Mouse (Mus musculus) limb, embryonic 11.5 days (tissue): ENCODE measurements at regions not wholly inside any gene's neighbourhood (a gene's known extent, or its start where the extent isn't known, plus 50 kb on each side); places are given as distances from the start of the nearest gene placed in this dataset.

Source experiments
- ATAC-seq: fragments of 200-750 bp; cut with Nextera tagmentation; 2 replicates; pipeline ENCODE4 v1.8.0; 2017; ENCODE audit warnings: low read depth; ENCODE audit not compliant: insufficient number of reproducible peaks, low FRiP score, low TSS enrichment
- DNase-seq: peaks from one replicate; pipeline ENCODE4 v3.0.0-alpha.2; 2015; ENCODE audit warnings: low spot score
- H3K27ac ChIP-seq: fragments of 300-500 bp; sonication (generic); replicated peaks from 2 replicates; pipeline ENCODE4 v1.5.1; 2014; ENCODE audit warnings: low read depth, mild to moderate bottlenecking, low read length
- H3K27me3 ChIP-seq: fragments of 300-500 bp; sonication (generic); 2 replicates; pipeline ENCODE4 v1.6.1; 2014; ENCODE audit warnings: mild to moderate bottlenecking, low read length, mixed read lengths; ENCODE audit not compliant: control insufficient read depth, insufficient read depth
- H3K36me3 ChIP-seq: fragments of 300-500 bp; sonication (generic); 2 replicates; pipeline ENCODE4 v1.6.1; 2014; ENCODE audit warnings: mild to moderate bottlenecking, low read length, moderate library complexity, mixed read lengths; ENCODE audit not compliant: control insufficient read depth, insufficient read depth
- H3K4me1 ChIP-seq: fragments of 300-500 bp; sonication (generic); 2 replicates; pipeline ENCODE4 v1.6.1; 2014; ENCODE audit warnings: low read length, mixed read lengths; ENCODE audit not compliant: control insufficient read depth, insufficient read depth
- H3K4me2 ChIP-seq: fragments of 300-500 bp; sonication (generic); 2 replicates; pipeline ENCODE4 v1.6.1; 2014; ENCODE audit warnings: low read depth, mild to moderate bottlenecking, moderate library complexity; ENCODE audit not compliant: severe bottlenecking
- H3K4me3 ChIP-seq: fragments of 300-500 bp; sonication (generic); 2 replicates; pipeline ENCODE4 v1.5.1; 2014; ENCODE audit warnings: low read depth, low read length
- H3K9ac ChIP-seq: fragments of 300-500 bp; sonication (generic); 2 replicates; pipeline ENCODE4 v1.6.1; 2014; ENCODE audit warnings: mild to moderate bottlenecking, low read length
- H3K9me3 ChIP-seq: fragments of 300-500 bp; sonication (generic); 2 replicates; pipeline ENCODE4 v1.6.1; 2016; ENCODE audit warnings: low read length; ENCODE audit not compliant: control insufficient read depth
- WGBS: fragments of 180-500 bp; shearing (Covaris S2); extraction: QIAGEN DNeasy Blood & Tissue Kit; methylation state at CpG from one replicate; pipeline ENCODE4 v1.1.7; 2014; 5-methylcytosine and 5-hydroxymethylcytosine counted together

DNA sequence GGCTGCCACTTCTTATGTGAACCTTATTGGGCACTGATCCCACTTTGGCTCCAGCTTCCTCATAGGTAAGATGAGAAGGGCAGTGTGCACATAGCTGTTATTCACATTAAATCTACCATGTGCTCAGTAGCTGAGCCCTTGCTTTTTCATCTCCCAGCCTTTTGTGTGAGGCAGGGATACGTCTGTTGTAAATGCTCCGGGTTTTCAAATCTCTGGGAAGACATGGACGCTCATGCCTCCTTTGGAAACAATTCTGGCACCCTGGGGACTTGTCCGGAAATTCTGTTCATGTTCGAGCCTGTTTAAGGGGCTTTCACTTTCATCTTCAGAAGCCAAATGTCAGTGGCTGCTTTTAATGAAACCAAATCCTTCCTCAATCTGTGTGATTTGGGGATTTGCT is 312.7 kb downstream of the Bcl11a start:
- Histone ChIP-seq H3K4me2 (no peak overlapping the region), H3K27me3 (no peaks in the 10 kb centered on the region), H3K9ac (no peak overlapping the region), H3K9me3 (no peaks in the 10 kb centered on the region), H3K36me3 (no peaks in the 10 kb centered on the region), H3K27ac (no peak overlapping the region), H3K4me3 (no peak overlapping the region), H3K4me1 (no peaks in the 10 kb centered on the region)
- 44% methylated on average over 5 of the region's 5 CpGs for WGBS
- ATAC-seq, result peak; percentile 79
- no peak for DNase-seq

DNA sequence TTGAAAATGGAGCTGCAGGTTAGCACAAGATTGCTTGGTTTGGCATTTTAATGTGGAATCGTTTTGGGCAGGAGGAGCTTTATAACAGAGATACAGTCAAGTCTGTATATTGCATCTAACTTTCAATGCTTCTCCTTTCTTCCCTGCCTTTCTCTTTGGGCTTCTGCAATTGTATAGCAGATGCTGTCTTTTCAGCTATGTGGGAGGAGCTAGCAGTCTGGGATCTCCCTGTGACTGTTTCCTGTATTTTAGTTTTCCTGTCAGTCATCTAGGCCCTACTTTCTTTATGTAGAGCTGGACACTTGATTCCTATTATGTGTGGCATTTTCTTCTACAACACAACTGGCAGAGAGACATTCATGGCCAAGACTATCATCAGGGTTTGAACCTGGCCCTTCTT is 313.5 kb downstream of the Bcl11a start:
- DNase-seq (no peak), ATAC-seq (no peak)
- Histone ChIP-seq H3K4me3 (no peak overlapping the region), H3K27me3 (no peaks in the 10 kb centered on the region), H3K9me3 (no peaks in the 10 kb centered on the region), H3K4me1 (no peaks in the 10 kb centered on the region), H3K4me2 (no peak overlapping the region), H3K9ac (no peak overlapping the region), H3K27ac (no peak overlapping the region), H3K36me3 (no peaks in the 10 kb centered on the region)
- 75% methylated on average over 1 of the region's 1 CpGs for whole genome bisulfite sequencing

DNA sequence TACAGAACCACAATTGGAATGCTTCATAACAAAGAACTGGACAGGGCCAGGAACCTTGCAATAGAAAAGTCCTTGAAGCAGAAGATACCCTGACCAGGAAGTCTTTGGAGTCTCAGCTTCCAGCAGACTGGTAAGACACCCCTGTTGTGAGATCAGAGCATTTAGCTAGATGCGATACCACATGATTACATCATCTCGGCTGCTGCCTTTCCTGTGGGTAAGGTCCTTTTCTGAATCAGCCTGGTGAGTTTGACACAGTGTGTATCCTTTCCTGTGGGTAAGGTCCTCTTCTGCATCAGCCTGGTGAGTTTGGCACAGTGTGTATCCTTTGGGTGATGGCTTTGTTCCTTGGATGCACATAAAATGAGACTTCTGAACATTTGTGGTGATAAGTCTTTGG is 317.6 kb downstream of the Bcl11a start:
- H3K4me2 ChIP-seq, result no peak overlapping the region
- H3K9ac ChIP-seq, result no peak overlapping the region
- no peaks in the 10 kb centered on the region for H3K36me3 ChIP-seq
- H3K9me3 ChIP-seq, result no peaks in the 10 kb centered on the region
- DNase-seq, result no peak
- H3K4me3 ChIP-seq, result no peak overlapping the region
- WGBS, result 90% methylated on average over 2 of the region's 2 CpGs
- no peak overlapping the region for H3K27ac ChIP-seq
- ATAC-seq, result no peak
- no peaks in the 10 kb centered on the region for H3K4me1 ChIP-seq
- H3K27me3 ChIP-seq, result no peaks in the 10 kb centered on the region

DNA sequence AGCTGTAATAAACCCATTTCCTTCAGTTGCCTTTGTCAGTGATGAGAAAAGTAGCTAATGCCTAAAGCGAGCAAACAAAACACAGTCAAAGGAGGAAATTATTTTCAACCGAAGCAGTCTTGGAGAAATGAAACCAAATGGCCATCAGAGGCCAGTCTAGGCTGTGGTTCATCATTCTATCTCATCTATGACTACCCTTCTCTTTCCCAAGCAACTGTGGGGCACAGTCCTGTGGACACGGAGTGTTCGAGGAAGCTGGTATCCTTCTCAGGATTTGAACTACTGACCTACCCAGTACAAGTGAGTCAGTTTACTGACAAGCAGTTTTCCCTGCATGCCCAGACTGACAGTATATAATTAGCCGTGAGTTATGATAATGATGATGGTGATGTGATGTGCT is 319.1 kb downstream of the Bcl11a start:
- no peak overlapping the region for H3K4me3 ChIP-seq
- 91% methylated on average over 5 of the region's 5 CpGs for WGBS
- no peak for ATAC-seq

DNA sequence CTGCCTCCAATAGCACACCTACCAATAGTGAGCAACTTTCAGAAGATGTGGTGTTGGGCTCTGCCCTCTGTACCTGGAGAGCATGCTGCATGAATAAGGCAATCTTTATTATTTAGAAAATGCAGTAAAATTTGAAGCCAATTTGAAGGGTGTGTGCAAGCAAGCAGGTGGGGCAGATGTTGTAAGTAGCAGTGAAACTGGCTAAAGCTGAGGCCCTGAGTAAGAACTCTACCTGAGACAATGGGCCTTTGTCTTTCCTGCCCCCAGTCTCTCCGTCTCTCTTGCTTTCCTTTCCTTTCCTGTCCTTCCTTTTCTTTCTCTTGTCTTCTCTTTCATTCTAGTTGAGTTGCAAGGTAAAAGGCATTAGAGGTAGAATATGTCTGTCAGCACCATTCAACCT is 319.9 kb downstream of the Bcl11a start:
- H3K4me3 ChIP-seq, result no peak overlapping the region
- H3K4me1 ChIP-seq, result no peaks in the 10 kb centered on the region
- no peak overlapping the region for H3K9ac ChIP-seq
- no peaks in the 10 kb centered on the region for H3K36me3 ChIP-seq
- DNase-seq (no peak), ATAC-seq (no peak)
- no peak overlapping the region for H3K4me2 ChIP-seq
- H3K9me3 ChIP-seq, result no peaks in the 10 kb centered on the region
- no peak overlapping the region for H3K27ac ChIP-seq
- no peaks in the 10 kb centered on the region for H3K27me3 ChIP-seq
- 78% methylated on average over 1 of the region's 1 CpGs for WGBS

More for the DNA sequence above, 319.1 kb downstream of the Bcl11a start:
- H3K4me1 ChIP-seq, result no peaks in the 10 kb centered on the region
- no peaks in the 10 kb centered on the region for H3K27me3 ChIP-seq
- H3K4me2 ChIP-seq, result no peak overlapping the region
- no peak for DNase-seq
- no peak overlapping the region for H3K27ac ChIP-seq
- H3K9me3 ChIP-seq, result no peaks in the 10 kb centered on the region
- no peaks in the 10 kb centered on the region for H3K36me3 ChIP-seq
- H3K9ac ChIP-seq, result no peak overlapping the region

DNA sequence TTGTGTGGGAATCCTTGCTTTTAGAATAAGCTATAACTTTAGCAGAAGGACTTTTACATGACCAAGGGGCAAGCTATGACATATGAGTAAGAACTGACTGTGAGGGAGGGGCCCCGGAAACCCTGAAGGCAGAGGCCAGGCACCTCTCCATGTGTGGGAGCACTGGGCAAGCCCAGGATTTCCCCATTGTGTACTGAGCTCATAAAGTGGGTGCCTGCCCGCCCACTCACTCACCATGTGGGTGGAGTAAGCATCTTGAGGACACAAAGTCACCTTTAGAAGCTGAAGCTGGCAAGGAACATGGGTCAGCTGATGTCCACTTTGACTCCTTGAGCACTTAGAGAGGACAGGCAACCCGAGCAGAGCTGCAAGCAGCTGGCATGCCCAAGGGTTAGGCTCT is 323.3 kb downstream of the Bcl11a start:
- Histone ChIP-seq H3K4me3 (no peak overlapping the region), H3K27ac (no peak overlapping the region), H3K9me3 (no peaks in the 10 kb centered on the region), H3K27me3 (no peaks in the 10 kb centered on the region), H3K9ac (no peak overlapping the region), H3K4me1 (no peaks in the 10 kb centered on the region), H3K36me3 (no peaks in the 10 kb centered on the region), H3K4me2 (no peak overlapping the region)
- 90% methylated on average over 3 of the region's 3 CpGs for WGBS
- ATAC-seq, result no peak
- no peak for DNase-seq

DNA sequence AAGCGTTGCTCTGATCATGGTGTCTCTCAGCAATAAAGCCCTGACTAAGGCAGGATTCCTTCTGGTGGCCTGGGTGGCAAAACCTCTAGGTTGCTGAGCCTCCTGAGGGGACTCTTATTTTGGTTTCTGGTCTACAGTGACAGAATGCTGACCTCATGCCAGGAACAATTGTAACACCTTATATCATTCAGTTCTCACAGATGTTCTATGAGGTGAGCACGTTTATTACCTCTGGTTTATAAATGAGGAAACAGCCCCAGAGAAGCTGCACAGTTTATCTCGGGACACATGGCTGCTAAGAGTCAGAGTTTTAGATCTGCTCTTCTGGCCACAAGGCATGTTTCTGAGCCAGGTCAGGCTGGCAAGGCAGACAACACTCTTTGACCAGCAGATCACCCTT is 324.3 kb downstream of the Bcl11a start:
- DNase-seq (no peak), ATAC-seq (no peak)
- no peak overlapping the region for H3K4me3 ChIP-seq
- 52% methylated on average over 3 of the region's 3 CpGs for WGBS
- H3K27ac ChIP-seq, result no peak overlapping the region
- H3K9me3 ChIP-seq, result no peaks in the 10 kb centered on the region
- H3K4me2 ChIP-seq, result no peak overlapping the region
- no peaks in the 10 kb centered on the region for H3K36me3 ChIP-seq
- no peak overlapping the region for H3K9ac ChIP-seq
- no peaks in the 10 kb centered on the region for H3K27me3 ChIP-seq
- H3K4me1 ChIP-seq, result no peaks in the 10 kb centered on the region

DNA sequence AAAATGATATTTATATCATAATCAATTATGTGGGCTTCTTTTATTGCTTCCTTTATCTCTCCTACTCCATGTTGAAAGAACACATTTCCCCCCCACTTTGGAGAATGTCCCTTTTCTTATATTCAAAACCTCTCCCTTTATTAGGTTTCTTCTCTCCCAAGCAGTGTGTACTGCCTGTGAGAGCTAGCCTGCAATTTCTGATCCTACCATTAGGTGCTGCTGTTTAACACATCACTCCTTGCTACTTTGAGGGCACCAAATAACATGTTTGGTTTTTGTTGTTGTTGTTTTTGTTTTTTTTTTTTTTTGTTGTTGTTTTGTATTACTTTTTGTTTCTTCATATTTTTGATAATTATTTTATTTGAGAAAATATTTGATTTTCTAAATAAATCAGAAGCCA is 336.9 kb downstream of the Bcl11a start:
- no peak overlapping the region for H3K27ac ChIP-seq
- H3K27me3 ChIP-seq, result no peaks in the 10 kb centered on the region
- no peak overlapping the region for H3K9ac ChIP-seq
- H3K4me2 ChIP-seq, result no peak overlapping the region
- ATAC-seq (no peak), DNase-seq (no peak)
- no peaks in the 10 kb centered on the region for H3K9me3 ChIP-seq
- H3K36me3 ChIP-seq, result no peaks in the 10 kb centered on the region
- no peak overlapping the region for H3K4me3 ChIP-seq
- H3K4me1 ChIP-seq, result no peaks in the 10 kb centered on the region

DNA sequence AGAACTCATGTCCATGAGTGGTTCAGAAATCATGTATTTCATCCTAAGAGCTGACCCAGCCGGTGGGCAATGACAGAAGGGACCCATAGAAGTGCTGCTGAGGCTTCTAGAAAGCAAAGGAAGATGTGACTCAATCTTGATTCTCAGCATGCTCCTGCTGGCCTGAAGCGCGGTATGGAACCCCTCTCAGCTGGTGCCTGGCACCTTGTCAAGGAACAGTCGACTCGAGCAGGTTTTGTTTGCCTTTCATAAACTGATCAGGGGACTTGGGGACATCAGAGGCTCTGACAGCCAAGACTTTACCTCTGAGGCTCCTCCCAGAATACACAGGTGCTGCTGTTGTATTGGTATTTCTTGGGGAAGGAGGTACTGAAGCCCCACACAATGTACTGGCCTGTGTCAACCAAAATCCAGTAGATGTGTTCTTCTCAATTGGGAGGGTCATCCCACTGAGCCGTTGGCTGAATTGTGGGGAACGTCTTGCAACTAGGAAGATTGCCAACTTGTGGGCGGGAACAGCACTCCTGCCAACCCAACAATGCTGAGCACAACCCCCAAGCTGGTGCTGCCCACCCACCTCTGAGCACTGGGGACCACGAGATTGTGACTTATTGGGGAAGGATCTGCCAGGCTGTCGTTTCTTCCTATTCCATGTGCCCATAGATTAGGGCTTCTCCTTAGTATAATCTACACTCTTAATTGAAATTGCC is 344.4 kb downstream of the Bcl11a start:
- Histone ChIP-seq H3K27ac (no peak overlapping the region), H3K4me1 (no peaks in the 10 kb centered on the region), H3K4me2 (no peak overlapping the region), H3K36me3 (no peaks in the 10 kb centered on the region), H3K9me3 (no peaks in the 10 kb centered on the region), H3K27me3 (no peaks in the 10 kb centered on the region), H3K9ac (no peak overlapping the region), H3K4me3 (no peak overlapping the region)
- WGBS, result 91% methylated on average over 10 of the region's 10 CpGs
- DNase-seq (no peak), ATAC-seq (no peak)
